8 mouse cellular contexts compared by ENCODE assay signal in genomic region chr10:60829071-60829470, GRCm38 (mm10). TPM values are rescaled to one million over a fixed set of nuclear protein-coding genes. Genes with fewer than 3 reads are reported as not detected.
DNase-seq lines count a peak whose midpoint lies in the region; ATAC-seq and TF ChIP-seq lines count a peak whose summit lies in the region.

No protein-coding gene starts in this region.

- no peaks in the 10 kb centered on the region for H3K9me3 ChIP-seq in lung, embryonic 16.5 days (ENCODE audit: control insufficient read depth, low read length)
- no peaks in the 10 kb centered on the region for H3K9me3 ChIP-seq in forebrain, embryonic 11.5 days (ENCODE audit: control insufficient read depth, low read length)
- H3K9me3 ChIP-seq in intestine, embryonic 16.5 days (ENCODE audit: control insufficient read depth, low read length), result no peaks in the 10 kb centered on the region
- H3K9me3 ChIP-seq in stomach, embryonic 15.5 days, result no peaks in the 10 kb centered on the region

- H3K27ac ChIP-seq in lung, embryonic 16.5 days (ENCODE audit: low read length), result no peak overlapping the region
- no peak overlapping the region for H3K27ac ChIP-seq in forebrain, embryonic 11.5 days (ENCODE audit: low read depth, low read length)
- no peak overlapping the region for H3K27ac ChIP-seq in intestine, embryonic 16.5 days (ENCODE audit: low read length)
- H3K27ac ChIP-seq in stomach, embryonic 15.5 days, result no peak overlapping the region

- no peak for TF ChIP-seq POLR2A in lung, adult 2 months (IDR thresholded peaks at IDR 0.05; ENCODE audit: borderline replicate concordance, extremely low read depth, low read depth, low read length)

- H3K4me2 ChIP-seq in lung, embryonic 16.5 days (ENCODE audit: low read depth, low read length), result peak overlapping the region; percentile 94
- H3K4me2 ChIP-seq in forebrain, embryonic 11.5 days (ENCODE audit: low read depth, low read length, severe bottlenecking), result peak overlapping the region; percentile 96
- no peak overlapping the region for H3K4me2 ChIP-seq in intestine, embryonic 16.5 days (ENCODE audit: low read depth, low read length)
- peak overlapping the region; percentile 98 for H3K4me2 ChIP-seq in stomach, embryonic 15.5 days

- H3K4me1 ChIP-seq in lung, embryonic 16.5 days (replicated peaks; ENCODE audit: control insufficient read depth, insufficient read depth, low read length), result peaks cover 44% of the 10 kb centered on the region
- peaks cover 7% of the 10 kb centered on the region for H3K4me1 ChIP-seq in lung, adult 2 months (ENCODE audit: control insufficient read depth, insufficient read depth, low read length)
- peaks cover 26% of the 10 kb centered on the region for H3K4me1 ChIP-seq in forebrain, embryonic 11.5 days (replicated peaks; ENCODE audit: control insufficient read depth, insufficient read depth, low read length)
- H3K4me1 ChIP-seq in intestine, embryonic 16.5 days (ENCODE audit: control insufficient read depth, insufficient read depth, low read length), result peaks cover 42% of the 10 kb centered on the region
- peaks cover 24% of the 10 kb centered on the region for H3K4me1 ChIP-seq in stomach, embryonic 15.5 days

- 56% methylated on average over 6 of the region's 6 CpGs for WGBS in lung, embryonic 16.5 days
- WGBS in lung, adult 2 months, result 78% methylated on average over 6 of the region's 6 CpGs
- WGBS in forebrain, embryonic 11.5 days, result 36% methylated on average over 6 of the region's 6 CpGs
- WGBS in intestine, embryonic 16.5 days, result 52% methylated on average over 6 of the region's 6 CpGs
- WGBS in stomach, embryonic 15.5 days, result 52% methylated on average over 6 of the region's 6 CpGs

- ATAC-seq in lung, embryonic 16.5 days (ENCODE audit: low read depth), result no peak
- ATAC-seq in forebrain, embryonic 11.5 days (replicated peaks; ENCODE audit: low FRiP score), result no peak
- ATAC-seq in intestine, embryonic 16.5 days, result no peak
- no peak for ATAC-seq in stomach, embryonic 15.5 days (ENCODE audit: insufficient read depth, low FRiP score, low read depth)
- no peak for ATAC-seq in megakaryocyte, adult 5-6 weeks (ENCODE audit: poor library complexity, severe bottlenecking)

- H3K4me3 ChIP-seq in lung, embryonic 16.5 days (ENCODE audit: low read length), result peak overlapping the region; percentile 79
- H3K4me3 ChIP-seq in lung, adult 2 months (replicated peaks; ENCODE audit: extremely low read depth, low read depth, low read length), result no peak overlapping the region
- H3K4me3 ChIP-seq in forebrain, embryonic 11.5 days (ENCODE audit: low read depth, low read length), result peak overlapping the region; percentile 67; the same call in 1 of the 2 replicates
- peak overlapping the region; percentile 79 for H3K4me3 ChIP-seq in intestine, embryonic 16.5 days (ENCODE audit: low read length)
- H3K4me3 ChIP-seq in stomach, embryonic 15.5 days (replicated peaks), result peak overlapping the region; percentile 71; the same call in 1 of the 2 replicates

- no peak for DNase-seq in lung, adult 2 months
- DNase-seq in forebrain, embryonic 11.5 days (ENCODE audit: low spot score), result no peak
- DNase-seq in left cerebral cortex, adult 11 months (ENCODE audit: low spot score), result no peak
- no peak for DNase-seq in right cerebral cortex, postnatal 10 days (ENCODE audit: low spot score in 2 of 2)

- no peak for TF ChIP-seq CTCF in lung, adult 2 months (IDR thresholded peaks at IDR 0.05; ENCODE audit: insufficient read depth, low read length)

- H3K36me3 ChIP-seq in lung, embryonic 16.5 days (ENCODE audit: control insufficient read depth, insufficient read depth, low read length), result no peaks in the 10 kb centered on the region
- no peaks in the 10 kb centered on the region for H3K36me3 ChIP-seq in forebrain, embryonic 11.5 days (ENCODE audit: control insufficient read depth, insufficient read depth, low read length)
- H3K36me3 ChIP-seq in intestine, embryonic 16.5 days (ENCODE audit: control insufficient read depth, insufficient read depth, low read length), result no peaks in the 10 kb centered on the region
- H3K36me3 ChIP-seq in stomach, embryonic 15.5 days, result no peaks in the 10 kb centered on the region

- H3K9ac ChIP-seq in lung, embryonic 16.5 days (ENCODE audit: low read length), result no peak overlapping the region
- H3K9ac ChIP-seq in forebrain, embryonic 11.5 days (ENCODE audit: low read length), result no peak overlapping the region
- H3K9ac ChIP-seq in intestine, embryonic 16.5 days (ENCODE audit: low read depth, low read length), result peak overlapping the region; percentile 25; the same call in 1 of the 2 replicates
- H3K9ac ChIP-seq in stomach, embryonic 15.5 days, result no peak overlapping the region

- H3K27me3 ChIP-seq in lung, embryonic 16.5 days (ENCODE audit: control insufficient read depth, insufficient read depth, low read depth, low read length), result peaks cover 12% of the 10 kb centered on the region
- peaks cover 36% of the 10 kb centered on the region for H3K27me3 ChIP-seq in forebrain, embryonic 11.5 days (ENCODE audit: control insufficient read depth, insufficient read depth, low read length)
- peaks cover 17% of the 10 kb centered on the region for H3K27me3 ChIP-seq in intestine, embryonic 16.5 days (replicated peaks; ENCODE audit: control insufficient read depth, insufficient read depth, low read length)
- peaks cover 44% of the 10 kb centered on the region for H3K27me3 ChIP-seq in stomach, embryonic 15.5 days (replicated peaks)

RNA-seq across cellular contexts. Expression of gene Unc5b, which starts 2.3 kb away (rescaled TPM):
- 6.7 and 7.3 TPM in 2 replicates for polyA plus RNA-seq in lung, embryonic 16.5 days (2015; fragmentation: Nextera tagmentation; extraction: Ambion mirVana)
- polyA plus RNA-seq in lung, adult 2 months (2012; rRNA removed), result 13.4 and 16.8 TPM in 2 replicates
- polyA plus RNA-seq in forebrain, embryonic 11.5 days (2014; fragmentation: Nextera tagmentation; extraction: Ambion mirVana), result 4.0 TPM in 2 replicates
- polyA plus RNA-seq in intestine, embryonic 16.5 days (2015; fragmentation: Nextera tagmentation; extraction: Ambion mirVana), result 4.3 and 4.6 TPM in 2 replicates
- polyA plus RNA-seq in stomach, embryonic 15.5 days (2015; fragmentation: Nextera tagmentation; extraction: Ambion mirVana), result 3.8 and 4.0 TPM in 2 replicates
- total RNA-seq in megakaryocyte, adult 5-6 weeks (2015), result not detected in 2 replicates
- total RNA-seq in megakaryocyte, adult 5-6 weeks (2017), result 0.07 and 0.08 TPM in 2 replicates
